Mouse (Mus musculus): ENCODE results near the gene Cldn4. TPM values are rescaled to one million over a fixed set of nuclear protein-coding genes. Genes with fewer than 3 reads are reported as not detected.
"Not testable (repeated sequence)": the region's sequence is repeated elsewhere in the genome, so short reads cannot be mapped to it uniquely, and the experiment has no call there.

Cldn4 gene
- polyA plus RNA-seq (2017; shearing (Covaris generic)) = not detected

GRCm38 (mm10) chr5:134946857-134947255 lies at the start of gene Cldn4:
Gene Cldn4, minus strand, starts transcription at chr5:134946934.
- no peak for ATAC-seq

GRCm38 (mm10) chr5:134992566-134992965 lies 45.8 kb upstream of the Cldn4 start:
- ATAC-seq = no peak

GRCm38 (mm10) chr5:134989741-134990140 lies 43.0 kb upstream of the Cldn4 start:
- ATAC-seq = no peak

- ATAC-seq = no peak
Observed at GRCm38 (mm10) chr5:134989166-134989565, 42.4 kb upstream of the Cldn4 start.

- ATAC-seq = no peak
Observed at GRCm38 (mm10) chr5:134986298-134987268, 39.8 kb upstream of the Cldn4 start.

- ATAC-seq = no peak
Observed at GRCm38 (mm10) chr5:134985633-134986297, 39.0 kb upstream of the Cldn4 start, which contains the start of gene Cldn3. Gene Cldn3, plus strand, starts transcription at chr5:134986214.

GRCm38 (mm10) chr5:134983771-134984170 lies 37.0 kb upstream of the Cldn4 start:
- no peak for ATAC-seq

GRCm38 (mm10) chr5:134983111-134983510 lies 36.4 kb upstream of the Cldn4 start:
- no peak for ATAC-seq

GRCm38 (mm10) chr5:134981149-134981548 lies 34.4 kb upstream of the Cldn4 start:
- no peak for ATAC-seq

GRCm38 (mm10) chr5:134977837-134978236 lies 31.1 kb upstream of the Cldn4 start:
- no peak for ATAC-seq

- ATAC-seq = no peak
Observed at GRCm38 (mm10) chr5:134976577-134977250, 30.0 kb upstream of the Cldn4 start.

GRCm38 (mm10) chr5:134976164-134976563 lies 29.4 kb upstream of the Cldn4 start:
- ATAC-seq = no peak

- ATAC-seq = no peak
Observed at GRCm38 (mm10) chr5:134974921-134975320, 28.2 kb upstream of the Cldn4 start.

- ATAC-seq = no peak
Observed at GRCm38 (mm10) chr5:134974294-134974693, 27.6 kb upstream of the Cldn4 start.

- no peak for ATAC-seq
Observed at GRCm38 (mm10) chr5:134973526-134973925, 26.8 kb upstream of the Cldn4 start.

- no peak for ATAC-seq
Observed at GRCm38 (mm10) chr5:134973081-134973480, 26.3 kb upstream of the Cldn4 start.

GRCm38 (mm10) chr5:134970671-134971070 lies 23.9 kb upstream of the Cldn4 start:
- ATAC-seq = no peak

- no peak for ATAC-seq
Observed at GRCm38 (mm10) chr5:134967164-134967944, 20.6 kb upstream of the Cldn4 start.

GRCm38 (mm10) chr5:134965852-134966821 lies 19.4 kb upstream of the Cldn4 start:
- ATAC-seq = peak; percentile 82

GRCm38 (mm10) chr5:134965473-134965851 lies 18.7 kb upstream of the Cldn4 start:
- ATAC-seq = peak; percentile 41

GRCm38 (mm10) chr5:134964655-134965054 lies 17.9 kb upstream of the Cldn4 start:
- ATAC-seq = not testable (repeated sequence)
